Mouse (Mus musculus): ENCODE measurements around the gene Abcd1. TPM values are rescaled to one million over a fixed set of nuclear protein-coding genes. Genes with fewer than 3 reads are reported as not detected.
A peak's percentile ranks its signal among the peaks of the same experiment; 100 is the strongest.

The Abcd1 gene
- polyA plus RNA-seq (2015; fragmentation: Nextera tagmentation; extraction: Ambion mirVana): 11.1 and 12.0 TPM in 2 replicates

DNA sequence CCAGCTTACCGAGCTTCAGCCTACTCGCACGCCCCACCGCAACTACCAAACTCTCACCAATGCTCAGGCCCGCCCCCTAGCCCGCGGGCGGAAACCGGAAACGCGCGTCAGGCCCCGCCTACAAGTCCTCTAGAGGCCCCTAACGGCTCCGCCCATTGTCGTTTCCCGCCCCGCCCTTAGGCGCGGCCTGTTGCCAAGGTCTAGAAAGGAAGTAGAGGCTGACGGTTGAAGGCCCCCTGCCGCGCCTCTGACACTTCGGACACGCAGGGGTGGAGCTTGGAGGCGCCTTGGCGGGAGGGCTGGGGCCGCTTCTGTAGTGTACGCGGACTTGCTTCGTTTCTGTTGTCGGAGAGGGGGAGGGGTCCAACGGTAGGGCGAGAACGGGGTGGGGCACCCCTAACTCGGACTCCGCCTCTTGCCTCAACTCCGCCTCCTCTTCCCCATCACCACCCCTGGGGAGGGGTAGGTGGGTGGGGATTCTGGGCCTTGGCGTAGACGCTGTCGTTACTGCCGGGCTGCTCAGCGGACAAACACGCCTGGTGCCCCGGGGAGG is at the start of gene Abcd1, which contains the start of gene Bcap31:
Abcd1 (plus strand) TSS at position 489 of the 553 bp plus-strand sequence.
Bcap31 (minus strand) TSS at position 67 of the 553 bp plus-strand sequence.
- H3K4me3 ChIP-seq: peak within 1 kb of the TSS; percentile 51
- H3K27me3 ChIP-seq: no peaks in the 10 kb centered on the region
- peak within 1 kb of the TSS; percentile 64 for H3K4me2 ChIP-seq (replicated peaks)
- H3K9ac ChIP-seq (replicated peaks): peak within 1 kb of the TSS; percentile 52
- H3K36me3 ChIP-seq: no peaks in the 10 kb centered on the region; the same call in 1 of the 2 replicates
- peak; percentile 94 for ATAC-seq (replicated peaks)
- WGBS: 23% methylated on average over 39 of the region's 45 CpGs
- H3K4me1 ChIP-seq: peaks cover 37% of the 10 kb centered on the region
- H3K27ac ChIP-seq (replicated peaks): peak within 1 kb of the TSS; percentile 85
- no peaks in the 10 kb centered on the region for H3K9me3 ChIP-seq

DNA sequence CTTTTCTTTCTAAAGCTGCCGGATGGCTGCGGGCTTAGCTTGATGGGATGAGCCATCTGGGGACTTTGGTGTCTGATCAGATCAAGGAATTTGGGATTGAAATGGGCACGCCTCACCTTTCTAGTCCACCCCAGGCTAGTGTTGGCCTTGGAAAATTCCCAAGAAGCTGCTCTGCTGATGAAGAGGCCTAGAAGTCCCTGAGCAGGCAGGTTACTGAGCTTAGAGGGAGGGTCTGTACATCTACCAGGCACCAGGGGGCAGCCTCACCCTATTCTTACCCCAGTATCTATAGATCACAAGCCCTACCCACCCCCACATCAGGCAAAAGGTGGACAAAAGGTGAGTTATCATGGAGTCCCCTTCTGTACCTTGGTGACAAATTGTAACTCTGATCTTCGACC is 44.4 kb upstream of the Abcd1 start:
- H3K9me3 ChIP-seq: no peaks in the 10 kb centered on the region
- no peak overlapping the region for H3K27ac ChIP-seq (replicated peaks)
- no peaks in the 10 kb centered on the region for H3K27me3 ChIP-seq
- WGBS: 52% methylated on average over 4 of the region's 4 CpGs
- H3K4me2 ChIP-seq (replicated peaks): no peak overlapping the region
- H3K4me3 ChIP-seq: no peak overlapping the region
- peaks cover 22% of the 10 kb centered on the region for H3K4me1 ChIP-seq
- no peaks in the 10 kb centered on the region for H3K36me3 ChIP-seq
- peak; percentile 42 for ATAC-seq (replicated peaks)
- no peak overlapping the region for H3K9ac ChIP-seq (replicated peaks)

GRCm38 (mm10) chrX:73672879-73673618 is 43.3 kb upstream of the Abcd1 start, which contains the start of gene Slc6a8:
Gene Slc6a8, plus strand, starts transcription at chrX:73673150.
- Histone ChIP-seq H3K36me3 (no peaks in the 10 kb centered on the region), H3K9me3 (no peaks in the 10 kb centered on the region), H3K4me1 (peaks cover 22% of the 10 kb centered on the region), H3K9ac (replicated peaks) (peak within 1 kb of the TSS; percentile 68), H3K27ac (replicated peaks) (peak within 1 kb of the TSS; percentile 62), H3K27me3 (no peaks in the 10 kb centered on the region), H3K4me3 (peak within 1 kb of the TSS; percentile 67), H3K4me2 (replicated peaks) (peak within 1 kb of the TSS; percentile 66)
- 19% methylated on average over 60 of the region's 72 CpGs for WGBS
- peak; percentile 78 for ATAC-seq (replicated peaks)

GRCm38 (mm10) chrX:73673619-73673967 is 42.8 kb upstream of the Abcd1 start:
- Histone ChIP-seq H3K4me1 (peaks cover 22% of the 10 kb centered on the region), H3K36me3 (no peaks in the 10 kb centered on the region), H3K9me3 (no peaks in the 10 kb centered on the region), H3K4me3 (peak overlapping the region; percentile 67), H3K27ac (replicated peaks) (peak overlapping the region; percentile 40), H3K9ac (replicated peaks) (peak overlapping the region; percentile 68), H3K27me3 (no peaks in the 10 kb centered on the region), H3K4me2 (replicated peaks) (peak overlapping the region; percentile 66)
- peak; percentile 17 for ATAC-seq (replicated peaks)
- WGBS: 16% methylated on average over 21 of the region's 42 CpGs

DNA sequence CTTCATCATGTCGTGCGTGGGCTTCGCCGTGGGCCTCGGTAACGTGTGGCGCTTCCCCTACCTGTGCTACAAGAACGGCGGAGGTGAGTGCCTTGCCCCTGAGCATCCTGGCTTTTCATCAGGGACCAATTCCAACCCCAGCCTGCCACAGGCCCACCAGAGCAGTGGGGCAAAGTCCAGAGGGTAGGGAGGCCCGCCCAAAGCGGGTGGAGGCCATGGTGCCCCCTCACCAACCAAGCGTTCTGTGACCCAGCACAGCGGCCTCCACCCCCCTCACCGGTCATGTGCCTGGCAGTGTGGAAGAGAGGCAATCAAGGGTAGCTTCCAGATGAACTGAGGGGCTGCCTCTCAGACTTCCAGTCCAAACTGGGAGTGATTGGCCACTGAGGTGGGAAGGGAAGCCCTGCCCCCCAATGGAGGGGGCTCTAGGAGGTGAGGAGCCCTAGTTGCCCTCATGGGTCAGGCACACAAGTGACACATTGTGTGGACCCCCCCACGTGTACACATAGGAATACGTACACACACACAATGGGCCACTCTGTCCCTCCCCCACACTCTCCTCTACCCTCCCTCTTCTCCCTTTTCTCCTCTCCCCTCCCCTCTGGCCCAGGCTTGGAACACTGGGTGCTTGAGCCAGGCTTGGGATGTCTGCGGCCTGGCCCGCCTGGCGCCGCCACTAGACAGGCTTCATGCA is 42.3 kb upstream of the Abcd1 start:
- WGBS: 26% methylated on average over 20 of the region's 20 CpGs
- peak overlapping the region; percentile 67 for H3K4me3 ChIP-seq
- ATAC-seq (replicated peaks): peak; percentile 23

GRCm38 (mm10) chrX:73675231-73675630 is 41.2 kb upstream of the Abcd1 start:
- Histone ChIP-seq H3K36me3 (no peaks in the 10 kb centered on the region; the same call in 1 of the 2 replicates), H3K9ac (replicated peaks) (peak overlapping the region; percentile 68), H3K4me1 (peaks cover 22% of the 10 kb centered on the region), H3K4me2 (replicated peaks) (peak overlapping the region; percentile 66), H3K27ac (replicated peaks) (no peak overlapping the region), H3K27me3 (no peaks in the 10 kb centered on the region), H3K9me3 (no peaks in the 10 kb centered on the region), H3K4me3 (peak overlapping the region; percentile 67)
- 73% methylated on average over 2 of the region's 2 CpGs for WGBS
- ATAC-seq (replicated peaks): no peak

More for the DNA sequence above, 42.3 kb upstream of the Abcd1 start:
- Histone ChIP-seq H3K27me3 (no peaks in the 10 kb centered on the region), H3K4me1 (peaks cover 22% of the 10 kb centered on the region), H3K36me3 (no peaks in the 10 kb centered on the region), H3K9me3 (no peaks in the 10 kb centered on the region), H3K4me2 (replicated peaks) (peak overlapping the region; percentile 66), H3K9ac (replicated peaks) (peak overlapping the region; percentile 68), H3K27ac (replicated peaks) (peak overlapping the region; percentile 40)

DNA sequence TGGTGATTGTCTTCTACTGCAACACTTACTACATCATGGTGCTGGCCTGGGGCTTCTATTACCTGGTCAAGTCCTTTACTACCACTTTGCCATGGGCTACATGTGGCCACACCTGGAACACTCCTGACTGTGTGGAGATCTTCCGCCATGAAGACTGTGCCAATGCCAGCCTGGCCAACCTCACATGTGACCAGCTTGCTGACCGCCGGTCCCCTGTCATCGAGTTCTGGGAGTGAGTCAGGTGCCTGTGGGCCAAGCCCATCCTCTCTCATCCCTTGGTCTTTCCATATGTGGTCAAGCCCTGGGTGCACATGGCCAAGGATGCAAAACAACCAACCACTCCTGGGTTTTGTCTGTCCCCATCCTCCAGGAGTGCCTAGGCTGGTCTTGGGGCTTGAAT is 39.7 kb upstream of the Abcd1 start:
- H3K36me3 ChIP-seq: peaks cover 3% of the 10 kb centered on the region; the same call in 1 of the 2 replicates
- no peak overlapping the region for H3K9ac ChIP-seq (replicated peaks)
- H3K27me3 ChIP-seq: no peaks in the 10 kb centered on the region
- ATAC-seq (replicated peaks): no peak
- H3K4me2 ChIP-seq (replicated peaks): no peak overlapping the region
- no peaks in the 10 kb centered on the region for H3K9me3 ChIP-seq
- H3K4me1 ChIP-seq: peaks cover 22% of the 10 kb centered on the region
- H3K27ac ChIP-seq (replicated peaks): no peak overlapping the region
- WGBS: 94% methylated on average over 4 of the region's 4 CpGs
- no peak overlapping the region for H3K4me3 ChIP-seq

DNA sequence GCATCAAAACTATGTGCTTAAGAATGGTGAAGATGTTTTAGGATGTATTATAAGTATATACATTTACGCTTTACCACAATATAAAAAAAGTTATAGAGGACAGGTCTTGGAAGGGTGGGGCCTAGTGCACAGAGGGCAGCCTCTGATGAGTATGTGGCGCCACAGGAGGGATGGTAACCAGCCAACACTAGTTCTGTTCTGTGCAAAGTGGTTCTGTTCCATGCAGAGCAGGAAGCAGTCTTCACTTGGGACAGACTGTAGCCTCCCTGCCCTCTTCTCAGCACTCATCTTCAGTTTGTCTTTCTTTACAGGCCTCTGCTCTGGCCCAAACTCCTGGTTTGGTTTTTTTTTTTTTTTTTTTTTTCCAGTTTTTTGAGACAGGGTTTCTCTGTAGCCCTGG is 32.2 kb upstream of the Abcd1 start:
- WGBS: 89% methylated on average over 2 of the region's 2 CpGs
- no peak for ATAC-seq (replicated peaks)
- H3K36me3 ChIP-seq: peaks cover 12% of the 10 kb centered on the region; the same call in 1 of the 2 replicates

GRCm38 (mm10) chrX:73684978-73685377 is 31.4 kb upstream of the Abcd1 start:
- no peak overlapping the region for H3K27ac ChIP-seq (replicated peaks)
- ATAC-seq (replicated peaks): no peak
- no peaks in the 10 kb centered on the region for H3K4me1 ChIP-seq
- peaks cover 13% of the 10 kb centered on the region; the same call in 1 of the 2 replicates for H3K36me3 ChIP-seq
- H3K9ac ChIP-seq (replicated peaks): no peak overlapping the region
- H3K27me3 ChIP-seq: no peaks in the 10 kb centered on the region
- H3K4me3 ChIP-seq: no peak overlapping the region
- no peak overlapping the region for H3K4me2 ChIP-seq (replicated peaks)
- H3K9me3 ChIP-seq: no peaks in the 10 kb centered on the region

More for the DNA sequence above, 32.2 kb upstream of the Abcd1 start:
- H3K4me3 ChIP-seq: no peak overlapping the region
- no peaks in the 10 kb centered on the region for H3K4me1 ChIP-seq
- no peaks in the 10 kb centered on the region for H3K27me3 ChIP-seq
- H3K9me3 ChIP-seq: no peaks in the 10 kb centered on the region
- no peak overlapping the region for H3K9ac ChIP-seq (replicated peaks)
- no peak overlapping the region for H3K4me2 ChIP-seq (replicated peaks)
- H3K27ac ChIP-seq (replicated peaks): no peak overlapping the region

GRCm38 (mm10) chrX:73685629-73686028 is 30.8 kb upstream of the Abcd1 start:
- no peaks in the 10 kb centered on the region for H3K9me3 ChIP-seq
- H3K27me3 ChIP-seq: no peaks in the 10 kb centered on the region
- no peaks in the 10 kb centered on the region for H3K4me1 ChIP-seq
- H3K4me2 ChIP-seq (replicated peaks): no peak overlapping the region
- H3K27ac ChIP-seq (replicated peaks): no peak overlapping the region
- no peak overlapping the region for H3K4me3 ChIP-seq
- H3K9ac ChIP-seq (replicated peaks): no peak overlapping the region
- no peak for ATAC-seq (replicated peaks)
- WGBS: 81% methylated on average over 3 of the region's 3 CpGs
- peaks cover 12% of the 10 kb centered on the region; the same call in 1 of the 2 replicates for H3K36me3 ChIP-seq

DNA sequence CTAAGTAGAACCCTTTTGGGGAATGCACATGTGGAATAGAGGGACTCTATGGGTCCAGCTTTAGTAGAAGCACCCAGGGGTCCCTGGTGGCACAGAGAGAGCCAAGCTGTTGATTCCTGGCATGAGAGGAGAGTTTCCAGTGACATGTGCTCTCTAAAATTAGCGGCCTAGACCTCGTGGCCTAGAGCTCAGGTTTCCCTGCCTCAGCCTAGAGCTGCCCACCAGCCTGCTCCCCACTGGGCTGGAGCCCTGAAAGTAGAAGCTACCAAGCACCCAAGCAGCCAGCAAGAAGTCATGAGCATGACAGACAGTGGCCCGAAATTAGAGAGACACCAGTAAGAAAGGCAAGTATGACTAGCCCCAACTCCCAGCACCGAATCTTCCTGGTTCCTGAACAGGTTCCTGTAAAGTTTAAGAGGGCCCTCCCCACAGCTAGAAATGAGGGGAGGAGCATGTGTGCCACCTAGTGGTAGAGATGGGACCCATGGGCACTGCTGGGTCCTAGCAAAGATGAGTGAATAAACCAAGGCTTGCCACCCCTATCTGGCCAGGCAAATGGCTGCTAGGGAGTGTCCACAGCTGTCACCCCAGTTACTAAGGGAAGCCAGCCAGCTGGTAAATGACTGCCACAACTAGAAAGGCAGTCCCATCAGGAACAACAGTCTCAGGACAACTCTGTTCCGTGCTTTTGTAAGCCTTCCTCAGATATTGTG is 25.3 kb upstream of the Abcd1 start:
- Histone ChIP-seq H3K4me2 (replicated peaks) (no peak overlapping the region), H3K4me3 (no peak overlapping the region), H3K4me1 (no peaks in the 10 kb centered on the region), H3K36me3 (peaks cover 8% of the 10 kb centered on the region; the same call in 1 of the 2 replicates), H3K9ac (replicated peaks) (no peak overlapping the region), H3K27me3 (no peaks in the 10 kb centered on the region), H3K9me3 (no peaks in the 10 kb centered on the region), H3K27ac (replicated peaks) (no peak overlapping the region)
- peak; percentile 55; the same call in 1 of the 2 replicates for ATAC-seq (replicated peaks)
- WGBS: 75% methylated on average over 5 of the region's 5 CpGs
